Mouse (Mus musculus): ENCODE data around the gene Mtm1. TPM values are rescaled to one million over a fixed set of nuclear protein-coding genes. Genes with fewer than 3 reads are reported as not detected.

Mtm1 gene
- 136 TPM for polyA plus RNA-seq (2014; fragmentation: Illumina TruSeq; extraction: RNeasy Lipid Tissue Mini Kit (QIAGEN cat#74804); ENCODE audit: low read depth, low replicate concordance)

DNA sequence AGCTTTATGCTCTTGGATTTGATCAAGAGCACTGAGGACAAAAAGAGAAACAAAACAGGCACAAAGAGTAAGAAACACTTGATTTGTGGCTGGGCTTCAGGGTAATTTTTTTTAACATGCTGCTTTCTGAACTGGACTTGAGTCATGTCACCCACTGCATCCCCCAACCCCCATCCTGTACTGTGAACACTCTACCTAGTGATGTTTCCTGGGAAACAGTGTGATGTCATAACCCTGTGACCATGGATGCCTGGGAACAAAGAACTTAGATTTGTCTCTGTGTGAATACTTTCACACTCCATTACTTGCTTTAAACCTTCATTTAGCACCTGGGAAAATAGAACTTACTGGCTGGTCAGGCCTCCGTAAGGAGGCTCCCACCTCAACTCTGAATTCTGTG, at the start of gene Mtm1:
Gene Mtm1 (plus strand): TSS at position 301 of the 400 bp plus-strand sequence.

DNA sequence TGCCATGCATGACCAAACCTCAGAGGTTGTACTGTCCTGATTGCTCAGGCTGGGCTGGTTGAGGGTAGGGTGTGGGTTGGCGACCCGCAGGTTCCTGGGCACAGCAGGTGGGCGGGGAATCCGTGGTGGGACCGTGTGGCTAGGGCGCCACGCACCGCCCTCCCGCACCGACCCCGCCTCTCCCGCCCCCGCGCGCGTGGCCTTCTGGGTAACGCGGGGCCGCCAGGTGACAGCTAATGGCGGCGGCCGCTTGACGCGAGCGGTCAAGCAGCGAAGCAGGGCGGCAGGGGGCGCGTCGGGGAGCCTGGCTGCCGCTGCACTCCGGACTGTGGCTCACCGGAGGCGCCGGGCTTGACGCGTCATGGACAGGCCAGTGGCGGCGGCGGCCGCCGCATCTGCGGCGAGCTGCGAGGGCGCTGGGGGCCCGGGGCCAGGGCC, 154.0 kb downstream of the Mtm1 start, which contains the start of gene Mtmr1:
Gene Mtmr1 (plus strand): TSS at position 207 of the 438 bp plus-strand sequence.

Other genes starting within 250 kb of the Mtm1 start
- gene Mamld1, start 160.5 kb upstream of the Mtm1 start, polyA plus RNA-seq (2014; fragmentation: Illumina TruSeq; extraction: RNeasy Lipid Tissue Mini Kit (QIAGEN cat#74804); ENCODE audit: low read depth, low replicate concordance) = 1.8 TPM
- 56.7 TPM for gene Mtmr1, start 154.0 kb downstream of the Mtm1 start, polyA plus RNA-seq (2014; fragmentation: Illumina TruSeq; extraction: RNeasy Lipid Tissue Mini Kit (QIAGEN cat#74804); ENCODE audit: low read depth, low replicate concordance)